Mouse (Mus musculus): ENCODE results near the gene Zfp386. TPM values are rescaled to one million over a fixed set of nuclear protein-coding genes. Genes with fewer than 3 reads are reported as not detected.

The Zfp386 gene
- polyA plus RNA-seq, 1 experiment, result 6.6 TPM

GRCm38 (mm10) chr12:116061561-116062193, 14.2 kb downstream of the Zfp386 start:
- peaks cover 1% of the 10 kb centered on the region for H3K79me3 ChIP-seq (ENCODE audit: low read depth)
- H3K36me3 ChIP-seq (ENCODE audit: control insufficient read depth, insufficient read depth), result peaks cover 48% of the 10 kb centered on the region
- H3ac ChIP-seq (ENCODE audit: control insufficient read depth, insufficient read length, low read depth), result no peak overlapping the region
- TF ChIP-seq FOSL1 (IDR thresholded peaks at IDR 0.05; ENCODE audit: insufficient read depth, low read length, poor library complexity, severe bottlenecking) (no peak), MYOG (IDR thresholded peaks at IDR 0.05; ENCODE audit: control insufficient read depth, extremely low read depth, insufficient read length) (no peak), CEBPB (IDR thresholded peaks at IDR 0.05; ENCODE audit: low read depth) (no peak), MAX (IDR thresholded peaks at IDR 0.05) (no peak), USF1 (IDR thresholded peaks at IDR 0.05; ENCODE audit: low read depth) (no peak), CTCF (IDR thresholded peaks at IDR 0.05; ENCODE audit: control insufficient read depth, insufficient read depth, insufficient read length) (no peak), MYOD1 (IDR thresholded peaks at IDR 0.05; ENCODE audit: control insufficient read depth, insufficient read length, low read depth) (no peak)
- no peaks in the 10 kb centered on the region for H3K27me3 ChIP-seq (ENCODE audit: control insufficient read depth, insufficient read depth, insufficient read length)
- H3K4me3 ChIP-seq (ENCODE audit: insufficient read depth, poor library complexity, severe bottlenecking), result no peak overlapping the region
- H3K79me2 ChIP-seq (ENCODE audit: control insufficient read depth, insufficient read depth), result no peaks in the 10 kb centered on the region

GRCm38 (mm10) chr12:116062194-116062583, 14.7 kb downstream of the Zfp386 start:
- no peaks in the 10 kb centered on the region for H3K27me3 ChIP-seq (ENCODE audit: control insufficient read depth, insufficient read depth, insufficient read length)
- H3K4me3 ChIP-seq (ENCODE audit: insufficient read depth, poor library complexity, severe bottlenecking), result no peak overlapping the region
- H3K79me2 ChIP-seq (ENCODE audit: control insufficient read depth, insufficient read depth), result no peaks in the 10 kb centered on the region
- peaks cover 43% of the 10 kb centered on the region for H3K36me3 ChIP-seq (ENCODE audit: control insufficient read depth, insufficient read depth)
- H3K79me3 ChIP-seq (ENCODE audit: low read depth), result peaks cover 1% of the 10 kb centered on the region
- TF ChIP-seq CTCF (IDR thresholded peaks at IDR 0.05; ENCODE audit: control insufficient read depth, insufficient read depth, insufficient read length) (no peak), USF1 (IDR thresholded peaks at IDR 0.05; ENCODE audit: low read depth) (no peak), MYOD1 (IDR thresholded peaks at IDR 0.05; ENCODE audit: control insufficient read depth, insufficient read length, low read depth) (no peak), FOSL1 (IDR thresholded peaks at IDR 0.05; ENCODE audit: insufficient read depth, low read length, poor library complexity, severe bottlenecking) (no peak), MAX (IDR thresholded peaks at IDR 0.05) (no peak), MYOG (IDR thresholded peaks at IDR 0.05; ENCODE audit: control insufficient read depth, extremely low read depth, insufficient read length) (no peak), CEBPB (IDR thresholded peaks at IDR 0.05; ENCODE audit: low read depth) (no peak)
- no peak overlapping the region for H3ac ChIP-seq (ENCODE audit: control insufficient read depth, insufficient read length, low read depth)

- Histone ChIP-seq H3K27me3 (ENCODE audit: control insufficient read depth, insufficient read depth, insufficient read length) (no peaks in the 10 kb centered on the region), H3K79me2 (ENCODE audit: control insufficient read depth, insufficient read depth) (no peaks in the 10 kb centered on the region), H3ac (ENCODE audit: control insufficient read depth, insufficient read length, low read depth) (no peak overlapping the region), H3K79me3 (ENCODE audit: low read depth) (no peaks in the 10 kb centered on the region), H3K4me3 (ENCODE audit: insufficient read depth, poor library complexity, severe bottlenecking) (no peak overlapping the region), H3K36me3 (ENCODE audit: control insufficient read depth, insufficient read depth) (peaks cover 35% of the 10 kb centered on the region)
- no peak for TF ChIP-seq CEBPB (IDR thresholded peaks at IDR 0.05; ENCODE audit: low read depth)
- no peak for TF ChIP-seq CTCF (IDR thresholded peaks at IDR 0.05; ENCODE audit: control insufficient read depth, insufficient read depth, insufficient read length)
- TF ChIP-seq MAX (IDR thresholded peaks at IDR 0.05), result no peak
- TF ChIP-seq USF1 (IDR thresholded peaks at IDR 0.05; ENCODE audit: low read depth), result no peak
- TF ChIP-seq FOSL1 (IDR thresholded peaks at IDR 0.05; ENCODE audit: insufficient read depth, low read length, poor library complexity, severe bottlenecking), result no peak
- no peak for TF ChIP-seq MYOG (IDR thresholded peaks at IDR 0.05; ENCODE audit: control insufficient read depth, extremely low read depth, insufficient read length)
- no peak for TF ChIP-seq MYOD1 (IDR thresholded peaks at IDR 0.05; ENCODE audit: control insufficient read depth, insufficient read length, low read depth)
Observed at GRCm38 (mm10) chr12:116063020-116063419, 15.5 kb downstream of the Zfp386 start.

- TF ChIP-seq CEBPB (IDR thresholded peaks at IDR 0.05; ENCODE audit: low read depth) (no peak), USF1 (IDR thresholded peaks at IDR 0.05; ENCODE audit: low read depth) (no peak), MAX (IDR thresholded peaks at IDR 0.05) (no peak), FOSL1 (IDR thresholded peaks at IDR 0.05; ENCODE audit: insufficient read depth, low read length, poor library complexity, severe bottlenecking) (no peak), MYOD1 (IDR thresholded peaks at IDR 0.05; ENCODE audit: control insufficient read depth, insufficient read length, low read depth) (no peak), MYOG (IDR thresholded peaks at IDR 0.05; ENCODE audit: control insufficient read depth, extremely low read depth, insufficient read length) (no peak), CTCF (IDR thresholded peaks at IDR 0.05; ENCODE audit: control insufficient read depth, insufficient read depth, insufficient read length) (peak; percentile 46)
- Histone ChIP-seq H3K27me3 (ENCODE audit: control insufficient read depth, insufficient read depth, insufficient read length) (no peaks in the 10 kb centered on the region), H3K36me3 (ENCODE audit: control insufficient read depth, insufficient read depth) (no peaks in the 10 kb centered on the region), H3ac (ENCODE audit: control insufficient read depth, insufficient read length, low read depth) (no peak overlapping the region), H3K4me3 (ENCODE audit: insufficient read depth, poor library complexity, severe bottlenecking) (no peak overlapping the region), H3K79me2 (ENCODE audit: control insufficient read depth, insufficient read depth) (no peaks in the 10 kb centered on the region), H3K79me3 (ENCODE audit: low read depth) (no peaks in the 10 kb centered on the region)
Observed at GRCm38 (mm10) chr12:116071023-116071422, 23.5 kb downstream of the Zfp386 start.

- Histone ChIP-seq H3K4me3 (ENCODE audit: insufficient read depth, poor library complexity, severe bottlenecking) (no peak within 1 kb of the TSS), H3K27me3 (ENCODE audit: control insufficient read depth, insufficient read depth, insufficient read length) (peaks cover 11% of the 10 kb centered on the region), H3ac (ENCODE audit: control insufficient read depth, insufficient read length, low read depth) (peak within 1 kb of the TSS; percentile 45), H3K79me3 (ENCODE audit: low read depth) (no peaks in the 10 kb centered on the region), H3K36me3 (ENCODE audit: control insufficient read depth, insufficient read depth) (no peaks in the 10 kb centered on the region), H3K79me2 (ENCODE audit: control insufficient read depth, insufficient read depth) (no peaks in the 10 kb centered on the region)
- no peak for TF ChIP-seq FOSL1 (IDR thresholded peaks at IDR 0.05; ENCODE audit: insufficient read depth, low read length, poor library complexity, severe bottlenecking)
- no peak for TF ChIP-seq MAX (IDR thresholded peaks at IDR 0.05)
- no peak for TF ChIP-seq MYOG (IDR thresholded peaks at IDR 0.05; ENCODE audit: control insufficient read depth, extremely low read depth, insufficient read length)
Observed at GRCm38 (mm10) chr12:116077074-116077854, 29.7 kb downstream of the Zfp386 start, which contains the start of gene Vipr2. Vipr2 (plus strand) TSS chr12:116077726.
